Mouse (Mus musculus) WW6 (cell line): ENCODE data around the gene Dglucy.

ENCODE experiments used
- DNase-seq: peaks from one replicate; pipeline ENCODE4 v3.0.0-alpha.2; 2013; ENCODE audit warnings: low read depth, low spot score

Dglucy gene

GRCm38 (mm10) chr12:100841211-100841792 lies 62.4 kb downstream of the Dglucy start:
- DNase-seq = peak; percentile 24

DNA sequence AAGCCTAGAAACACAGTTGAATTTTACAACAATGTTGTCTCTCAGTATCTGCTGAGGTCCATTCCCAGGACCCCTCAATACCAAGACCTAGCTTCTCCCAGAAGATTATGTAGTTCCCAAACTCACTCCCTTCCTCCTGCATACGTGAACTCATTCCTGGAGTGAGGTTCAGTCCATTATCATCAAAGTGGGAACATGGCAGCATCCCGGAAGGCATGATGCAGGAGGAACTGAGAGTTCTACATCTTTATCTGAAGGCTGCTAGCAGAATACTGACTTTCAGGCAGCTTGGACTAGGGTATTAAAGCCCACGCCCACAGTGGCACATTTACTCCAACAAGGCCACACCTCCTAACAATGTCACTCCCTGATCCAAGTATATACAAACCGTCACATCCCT lies 64.3 kb downstream of the Dglucy start:
- DNase-seq = no peak

- no peak for DNase-seq
These were observed 65.7 kb downstream of the Dglucy start for GRCm38 (mm10) chr12:100844546-100844945.

DNA sequence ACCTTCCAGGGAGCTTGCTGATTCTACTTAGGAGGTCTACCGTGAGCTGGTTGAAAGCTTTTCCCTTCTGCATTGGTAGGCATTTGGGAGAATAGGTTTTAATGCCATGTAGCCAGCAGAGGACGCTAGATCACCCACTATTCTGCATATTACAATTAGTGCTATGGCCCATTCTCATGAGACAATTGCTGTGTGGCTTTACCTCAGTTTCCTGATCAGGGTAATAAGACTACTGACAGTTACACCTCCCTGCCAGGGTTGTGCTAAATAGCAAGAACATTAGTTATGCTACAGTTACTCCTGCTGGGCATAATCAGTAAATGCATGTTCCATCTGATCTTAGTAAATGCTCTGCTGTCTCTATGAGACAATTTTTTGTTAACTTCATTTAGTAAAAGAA lies 67.0 kb downstream of the Dglucy start:
- DNase-seq = no peak

DNA sequence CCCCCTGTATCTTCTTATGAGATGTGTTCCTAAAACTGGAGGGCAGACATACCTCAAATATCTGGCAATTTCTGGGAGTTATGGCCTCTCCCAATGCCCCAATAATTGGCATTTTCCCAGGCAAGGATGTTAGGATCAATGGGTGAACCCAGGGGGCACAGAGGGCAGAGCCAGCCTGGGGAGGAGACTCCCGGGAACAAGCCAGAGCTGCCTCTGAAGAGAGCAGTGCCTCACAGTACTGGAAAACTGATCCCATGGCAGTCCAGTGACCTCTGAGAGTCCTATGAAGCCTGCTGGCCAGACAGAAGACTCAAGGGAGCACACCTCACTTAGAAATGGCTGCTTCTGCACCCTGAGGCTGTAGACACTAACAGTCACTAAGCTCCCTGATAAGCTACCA lies 67.7 kb downstream of the Dglucy start:
- no peak for DNase-seq

DNA sequence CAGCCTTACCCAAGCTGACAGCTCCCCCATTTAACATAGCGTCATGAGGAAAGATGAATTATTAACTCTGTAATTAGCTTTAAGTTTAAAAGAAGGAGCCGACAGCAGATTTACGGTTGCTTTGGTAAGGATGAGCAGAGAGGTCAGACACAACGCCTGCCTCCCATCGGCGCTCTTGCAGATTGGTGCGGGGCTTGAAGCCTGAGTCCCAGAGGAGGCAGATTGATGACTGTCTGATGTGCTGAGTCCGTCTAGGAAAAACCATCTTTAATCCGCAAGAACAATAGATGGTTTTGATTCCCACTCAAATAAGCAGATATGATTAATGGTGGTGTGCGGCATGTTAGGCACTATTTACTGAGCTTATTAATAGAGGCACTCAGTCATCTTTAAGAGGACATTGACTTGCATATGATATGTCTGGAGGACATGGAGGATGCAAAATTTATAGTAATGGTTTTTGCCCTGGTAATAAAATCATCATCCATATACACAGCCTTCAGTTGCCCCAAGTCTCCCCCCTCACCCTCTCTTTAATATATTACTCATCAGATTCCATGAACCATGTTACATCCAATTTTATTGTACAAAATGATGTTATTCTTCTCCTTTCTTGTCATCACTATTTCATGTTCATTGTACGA lies 68.7 kb downstream of the Dglucy start:
- DNase-seq = no peak

- peak; percentile 28 for DNase-seq
These were observed 70.7 kb downstream of the Dglucy start for GRCm38 (mm10) chr12:100849421-100850138.

- no peak for DNase-seq
These were observed 73.5 kb downstream of the Dglucy start for GRCm38 (mm10) chr12:100852370-100852769.

GRCm38 (mm10) chr12:100856337-100856736 lies 77.5 kb downstream of the Dglucy start:
- no peak for DNase-seq

- no peak for DNase-seq
These were observed 78.9 kb downstream of the Dglucy start for GRCm38 (mm10) chr12:100857791-100858190.

GRCm38 (mm10) chr12:100862272-100862671 lies 83.4 kb downstream of the Dglucy start:
- no peak for DNase-seq

- DNase-seq = no peak
These were observed 84.1 kb downstream of the Dglucy start for GRCm38 (mm10) chr12:100862856-100863446.

- no peak for DNase-seq
These were observed 86.2 kb downstream of the Dglucy start for GRCm38 (mm10) chr12:100865072-100865471.

DNA sequence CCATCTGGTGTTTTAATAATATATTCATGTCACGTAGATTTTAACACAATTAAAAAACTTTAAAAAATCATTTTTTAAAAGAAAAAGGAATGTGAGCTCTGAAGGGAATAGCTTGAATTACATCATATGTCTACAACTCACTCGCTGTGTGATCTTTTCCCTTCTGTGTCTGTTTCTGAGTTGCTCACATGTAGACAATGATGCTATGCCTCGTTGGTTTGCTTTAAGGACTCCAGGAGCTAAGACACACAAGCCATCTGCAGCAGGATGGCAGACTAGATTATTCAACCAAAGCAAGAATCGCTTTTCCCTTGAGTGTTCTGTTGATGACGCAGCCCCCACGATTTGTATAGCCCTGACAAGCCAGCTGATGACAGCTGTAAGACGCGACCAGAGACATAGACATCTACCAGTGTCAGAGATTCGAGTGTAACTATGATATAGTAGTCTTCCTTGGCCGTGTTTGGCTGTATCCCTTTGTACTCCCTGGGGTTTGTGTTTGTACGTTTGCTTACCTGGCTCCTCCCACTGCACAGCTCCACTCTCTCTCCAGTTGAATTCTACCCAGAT lies 86.7 kb downstream of the Dglucy start:
- DNase-seq = no peak

DNA sequence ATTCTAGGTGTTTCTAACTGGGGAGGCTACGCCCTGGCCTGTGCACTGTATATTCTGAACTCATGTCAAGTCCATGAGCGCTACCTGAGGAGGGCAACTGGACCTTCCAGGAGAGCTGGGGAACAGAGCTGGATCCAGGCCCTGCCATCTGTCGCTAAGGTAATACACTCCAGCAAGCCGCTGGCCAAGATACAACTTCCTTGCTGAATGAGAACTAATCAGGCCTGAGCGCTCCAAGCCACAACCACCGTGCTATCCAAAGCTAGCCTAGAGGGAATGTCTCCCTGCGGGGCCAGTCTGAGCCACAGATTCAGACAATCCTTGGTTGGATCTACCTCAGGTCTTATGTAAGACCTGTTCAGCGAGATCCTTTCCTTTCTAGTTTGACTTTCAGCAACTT lies 88.2 kb downstream of the Dglucy start:
- no peak for DNase-seq

DNA sequence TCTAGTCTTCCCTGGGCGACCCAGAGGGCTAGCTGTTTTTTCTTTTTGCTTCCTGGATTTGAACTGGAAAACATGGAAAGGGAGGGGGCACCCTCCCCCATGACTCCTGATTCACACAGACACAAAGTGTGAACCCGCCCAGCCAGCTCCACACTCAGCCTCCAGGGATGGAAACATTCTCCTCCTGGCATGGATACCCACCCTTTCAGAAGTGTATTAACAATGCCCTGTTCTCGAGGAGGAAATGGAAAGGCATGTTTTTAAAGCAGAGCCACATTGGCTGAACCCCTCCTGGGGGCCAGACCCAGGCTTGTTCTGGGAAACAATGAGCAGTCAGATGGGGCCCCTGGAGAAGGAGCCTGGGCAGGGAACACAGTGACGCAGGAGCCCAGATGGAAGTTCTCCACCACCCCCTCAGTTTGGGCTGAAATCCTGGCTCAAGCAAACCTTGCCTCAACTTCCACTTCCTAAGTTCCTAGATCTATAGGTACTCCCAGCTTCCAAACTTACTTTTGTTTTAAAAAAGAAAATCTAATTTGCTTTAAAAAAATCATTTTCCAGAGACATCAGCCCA lies 89.3 kb downstream of the Dglucy start:
- no peak for DNase-seq

DNA sequence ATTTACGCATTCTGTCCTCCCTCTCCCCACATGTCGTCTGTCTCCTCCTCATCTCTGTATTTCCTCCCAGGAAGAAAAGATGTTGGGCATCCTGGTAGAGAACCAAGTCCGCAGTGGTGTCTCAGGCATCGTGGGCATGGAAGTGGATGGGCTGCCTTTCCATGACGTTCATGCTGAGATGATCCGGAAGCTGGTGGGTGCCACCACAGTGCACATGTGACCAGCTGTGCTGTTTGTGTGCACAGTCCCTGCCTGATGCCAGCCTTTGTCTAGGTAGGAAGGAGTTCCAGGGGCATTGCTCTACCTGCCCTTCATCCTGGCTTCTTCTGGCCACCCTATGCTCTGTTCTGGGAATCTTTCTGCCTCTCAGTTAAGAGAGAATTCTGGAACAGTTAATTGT lies 92.4 kb downstream of the Dglucy start:
- DNase-seq = no peak

GRCm38 (mm10) chr12:100871841-100872240 lies 93.0 kb downstream of the Dglucy start:
- no peak for DNase-seq

- no peak for DNase-seq
These were observed 94.8 kb downstream of the Dglucy start for GRCm38 (mm10) chr12:100873612-100874011.

GRCm38 (mm10) chr12:100875553-100875952 lies 96.7 kb downstream of the Dglucy start:
- no peak for DNase-seq

GRCm38 (mm10) chr12:100875960-100876359 lies 97.1 kb downstream of the Dglucy start:
- no peak for DNase-seq

GRCm38 (mm10) chr12:100877936-100878335 lies 99.1 kb downstream of the Dglucy start:
- no peak for DNase-seq
